Mouse (Mus musculus): ENCODE measurements around the gene Doc2a.

Gene Doc2a

DNA sequence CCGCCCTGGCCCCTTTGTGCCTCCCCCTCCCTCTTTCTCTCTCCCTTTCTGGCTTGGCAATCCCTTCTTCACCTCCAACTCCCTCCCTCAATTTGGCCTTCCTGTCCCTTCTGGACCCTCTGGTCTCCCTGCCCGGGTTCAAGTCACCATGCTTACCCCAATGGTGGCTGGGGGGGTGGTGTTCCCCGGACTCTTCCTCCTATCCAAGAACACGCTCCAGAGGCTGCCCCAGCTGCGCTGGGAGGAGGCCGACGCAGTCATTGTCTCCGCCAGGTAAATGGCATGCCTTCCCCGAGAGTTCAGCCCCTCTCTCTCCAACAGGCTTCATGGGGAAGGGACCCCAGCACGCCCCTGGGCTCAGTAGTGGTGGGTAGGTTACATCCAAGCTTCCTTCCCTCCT lies 23.3 kb upstream of the Doc2a start:
- no peak for DNase-seq

DNA sequence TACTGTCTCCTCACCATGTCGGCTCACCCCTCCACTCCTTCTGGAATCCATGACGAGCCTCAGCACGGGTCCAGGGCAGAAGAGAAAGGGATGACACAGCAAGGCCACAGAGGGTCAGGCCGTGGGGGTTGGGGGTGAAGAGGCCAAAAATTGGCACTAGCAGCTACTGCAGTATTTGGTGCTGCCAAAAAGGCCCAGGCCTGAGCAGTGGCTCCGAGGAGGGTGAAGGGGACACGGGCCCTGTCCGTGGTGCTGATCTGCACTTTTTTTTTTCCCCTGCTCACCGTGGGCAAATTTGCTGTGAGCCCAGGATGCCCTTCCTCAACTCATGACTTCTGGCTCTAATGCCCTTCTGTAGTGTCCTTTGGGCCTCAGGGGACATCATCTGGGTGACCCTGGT lies 21.8 kb upstream of the Doc2a start:
- peak; percentile 54 for DNase-seq

DNA sequence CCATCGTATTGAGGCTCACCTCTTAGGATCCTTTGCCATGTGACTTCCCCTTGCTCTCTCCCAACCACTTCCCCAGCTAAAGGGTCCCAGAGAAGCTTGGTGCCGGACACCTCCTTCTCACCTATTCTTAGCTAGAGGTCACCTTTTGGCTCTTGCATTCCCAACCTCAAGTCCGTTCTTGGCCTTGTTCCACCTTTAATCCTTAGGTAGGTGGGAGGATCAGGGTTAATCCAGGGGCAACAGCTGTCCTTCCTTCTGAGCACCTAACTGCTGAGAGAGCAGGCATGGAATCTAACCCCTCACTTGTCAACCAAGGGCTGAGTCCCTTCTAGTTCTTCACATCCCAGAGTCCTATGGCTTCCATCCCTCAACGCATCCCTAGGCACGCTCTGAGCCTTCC lies 21.3 kb upstream of the Doc2a start:
- no peak for DNase-seq

DNA sequence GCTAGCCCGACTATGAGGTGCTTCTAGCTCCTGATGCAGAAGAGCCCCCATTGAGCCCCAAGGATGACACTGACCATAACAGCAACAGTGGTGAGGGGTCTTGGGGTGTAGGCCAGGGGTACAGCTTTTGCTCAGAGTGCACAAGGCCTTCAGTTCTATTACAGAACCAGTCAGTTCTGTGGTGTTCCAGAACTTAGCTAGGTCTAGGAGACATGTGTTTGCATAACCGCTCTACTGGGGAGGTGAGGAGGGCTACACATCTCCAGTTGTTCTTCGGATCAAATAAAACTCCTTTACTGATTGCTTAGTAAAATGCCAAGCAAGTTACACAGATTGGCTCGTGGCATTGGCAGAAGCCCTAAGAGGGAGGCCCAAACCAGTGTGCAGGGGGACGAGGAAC lies 15.7 kb upstream of the Doc2a start, which contains the start of gene 4930451I11Rik:
TSS of gene 4930451I11Rik (minus strand) at position 101 of the 400 bp plus-strand sequence.
- DNase-seq, result no peak

DNA sequence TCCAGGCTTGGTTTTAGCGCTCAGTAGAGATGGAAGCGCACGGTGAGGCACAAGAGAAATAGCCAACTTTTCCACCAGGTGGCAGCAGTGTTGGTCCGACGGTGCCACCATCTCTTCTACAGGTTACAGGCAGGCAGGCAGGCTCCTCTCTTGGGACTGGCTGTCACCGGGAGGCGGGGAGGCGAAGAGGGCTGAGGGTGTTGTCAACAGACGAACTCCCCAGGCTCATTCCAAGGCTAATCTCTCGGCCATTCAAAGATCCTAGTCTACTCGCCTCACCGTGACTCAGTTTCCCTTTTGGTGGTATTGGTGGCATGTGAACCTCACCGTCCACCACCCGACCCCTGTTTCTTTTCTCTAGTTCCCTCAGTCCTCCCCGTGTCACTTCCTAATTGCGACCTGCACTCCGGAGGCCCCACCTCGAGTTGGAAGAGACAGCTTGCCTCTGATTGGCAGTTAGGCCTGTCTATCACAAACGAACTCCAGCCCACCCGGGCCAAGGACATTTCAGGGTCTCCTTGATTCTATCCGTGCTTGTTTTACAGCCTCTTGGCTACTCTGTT lies 15.1 kb upstream of the Doc2a start:
- DNase-seq, result peak; percentile 87

DNA sequence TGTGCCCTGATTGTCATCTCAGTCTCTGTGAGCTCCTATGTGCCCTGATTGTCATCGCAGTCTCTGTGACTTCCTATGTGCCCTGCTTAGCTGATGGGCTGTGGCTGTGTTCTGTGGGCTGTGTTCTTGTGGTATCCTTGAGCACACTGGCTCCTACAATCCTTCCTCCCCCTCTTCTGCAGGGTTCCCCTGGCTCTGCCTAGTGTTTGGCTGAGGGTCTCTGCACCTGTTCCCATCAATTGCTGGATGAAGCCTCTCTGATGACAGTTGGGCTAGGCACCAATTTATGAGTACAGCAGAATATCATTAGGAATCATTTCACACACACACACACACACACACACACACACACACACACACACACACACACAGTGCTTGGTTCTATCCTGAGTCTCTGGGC lies 13.9 kb upstream of the Doc2a start:
- DNase-seq, result no peak

DNA sequence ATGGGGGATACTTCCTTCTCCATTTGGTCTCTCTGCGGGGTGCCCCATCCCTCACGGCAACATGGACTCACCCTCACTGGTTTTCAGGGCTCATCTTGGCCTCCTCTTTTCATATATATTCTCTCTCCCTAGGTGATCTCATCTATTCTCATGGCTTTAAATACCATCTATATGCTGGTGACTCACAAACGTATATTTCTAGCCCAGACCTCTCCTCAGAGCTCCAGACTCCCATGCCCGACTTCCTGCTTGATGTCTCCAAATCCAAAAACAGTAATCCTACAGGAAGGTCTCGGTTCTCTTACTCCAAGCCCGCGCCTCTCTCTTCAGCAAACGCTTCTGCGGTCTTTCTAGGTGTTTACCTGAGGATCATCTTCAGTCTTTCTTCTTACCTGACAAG lies 3.9 kb upstream of the Doc2a start:
- no peak for DNase-seq

DNA sequence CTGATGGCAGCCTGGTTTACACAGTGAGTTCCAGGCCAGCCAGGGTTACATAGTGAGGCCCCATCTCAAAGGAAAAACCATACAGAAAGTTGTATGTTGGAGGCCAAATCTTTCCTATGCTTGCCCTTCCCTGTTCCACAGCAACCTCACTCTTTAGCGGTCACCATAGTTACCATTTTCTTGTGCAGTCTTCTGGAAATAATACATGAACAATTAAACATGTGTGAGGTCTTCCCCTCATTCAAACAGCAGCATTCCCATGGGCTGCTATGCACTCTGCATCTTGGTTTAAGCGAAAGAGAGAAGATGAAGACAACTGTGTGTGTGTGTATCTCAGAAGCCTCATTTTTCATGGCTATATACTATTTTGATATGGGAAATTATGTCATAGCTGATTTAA lies 1.7 kb upstream of the Doc2a start:
- no peak for DNase-seq

DNA sequence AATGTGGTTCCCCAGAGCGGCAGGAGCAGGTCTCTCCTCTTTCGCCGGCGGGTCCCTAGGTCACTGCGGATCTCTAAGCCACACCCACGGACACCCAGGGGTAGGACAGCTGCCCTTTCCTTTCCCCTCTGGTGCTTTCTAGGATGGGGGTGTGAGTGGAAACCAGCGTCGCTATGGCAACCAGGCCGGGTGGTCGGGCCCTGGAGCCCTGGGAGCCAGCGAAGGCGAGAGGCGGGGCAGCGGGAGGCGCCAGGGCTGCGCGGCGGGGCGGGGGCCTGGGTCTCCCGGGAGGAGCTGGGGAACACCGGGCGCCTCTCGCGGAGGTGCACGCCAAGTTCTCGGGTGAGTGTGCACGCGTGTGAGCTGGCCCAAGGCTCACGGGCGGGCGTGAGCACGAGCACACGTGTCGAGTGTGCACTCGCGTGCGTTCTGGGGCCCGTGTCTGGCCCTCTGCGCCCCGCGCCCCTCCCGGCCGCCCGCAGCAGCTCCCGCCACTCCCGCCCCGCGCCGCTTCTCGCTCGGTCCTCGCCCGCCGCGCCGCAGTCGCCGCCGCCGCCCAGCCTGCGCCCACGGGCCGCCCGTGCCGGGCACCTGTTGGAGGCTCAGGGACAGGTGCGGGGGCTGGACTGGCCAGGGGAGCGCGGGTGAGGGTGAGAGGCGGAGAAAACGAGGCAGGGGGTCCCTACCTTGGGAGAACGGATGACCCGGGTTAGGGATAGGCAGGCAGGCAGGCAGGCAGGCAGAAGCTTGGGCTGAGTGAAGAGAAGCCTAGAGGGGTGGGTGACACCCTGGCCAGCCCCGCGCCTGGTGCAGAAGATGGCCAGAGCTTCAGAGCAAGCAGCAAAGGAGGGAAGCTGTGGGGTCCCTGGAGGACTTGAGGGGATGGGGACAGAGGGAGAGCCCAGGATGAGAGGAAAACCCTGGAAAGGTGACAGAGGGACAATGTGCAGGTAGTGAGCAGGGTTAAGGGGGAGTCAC lies 494 bp downstream of the Doc2a start:
- peak; percentile 81 for DNase-seq

DNA sequence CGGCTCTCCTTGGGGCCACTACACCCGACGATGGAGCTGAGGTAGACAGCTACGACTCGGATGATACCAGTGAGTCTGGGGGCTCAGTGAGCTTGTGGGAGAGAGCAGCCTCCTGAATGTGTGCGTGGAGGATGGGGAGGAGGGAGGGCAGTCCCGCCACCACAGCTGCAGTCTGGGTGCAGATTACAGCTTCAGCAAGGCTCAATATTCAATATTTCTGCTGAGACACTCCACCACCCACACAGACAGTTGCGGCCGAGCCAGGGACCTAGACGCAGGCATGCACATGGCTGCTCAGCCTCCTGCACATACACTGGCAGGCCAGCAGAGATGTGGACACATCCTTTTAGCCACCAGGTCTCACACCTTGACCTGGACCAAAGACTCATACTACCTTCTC lies 1.6 kb downstream of the Doc2a start:
- DNase-seq, result no peak

DNA sequence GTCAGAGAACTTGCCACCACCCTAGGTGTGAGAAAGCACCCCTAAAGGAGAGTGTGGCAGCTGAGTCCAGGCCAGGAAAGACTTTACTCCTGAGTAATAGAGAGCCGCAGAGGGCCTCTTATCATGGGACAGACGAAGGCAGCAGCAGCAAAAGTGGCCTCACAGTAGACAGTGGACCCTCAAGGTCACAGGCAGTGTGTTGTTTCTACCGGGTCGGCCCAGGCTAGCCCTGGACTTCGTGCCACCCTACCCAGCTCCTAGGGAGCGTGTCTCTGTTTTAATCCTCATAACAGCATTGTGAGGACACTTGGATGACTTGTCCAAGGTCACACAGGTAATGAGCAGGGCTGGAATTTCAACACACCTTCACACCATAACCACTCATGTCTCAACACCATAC lies 2.9 kb downstream of the Doc2a start:
- no peak for DNase-seq

DNA sequence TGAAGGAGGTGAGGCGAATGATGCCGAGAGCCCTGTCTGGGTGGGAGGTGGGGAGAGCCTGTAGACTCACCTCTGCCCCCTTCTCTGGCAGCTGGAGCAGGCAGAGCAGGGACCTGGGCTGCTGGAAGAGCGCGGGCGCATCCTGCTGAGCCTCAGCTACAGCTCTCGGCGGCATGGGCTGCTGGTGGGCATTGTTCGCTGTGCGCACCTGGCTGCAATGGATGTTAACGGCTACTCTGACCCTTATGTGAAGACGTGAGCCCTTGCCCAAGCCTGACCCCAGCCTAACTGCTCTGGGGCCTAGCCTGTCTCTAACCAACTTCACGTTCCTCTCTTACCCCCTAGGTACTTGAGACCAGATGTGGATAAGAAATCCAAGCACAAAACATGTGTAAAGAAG lies 4.0 kb downstream of the Doc2a start:
- DNase-seq, result no peak

DNA sequence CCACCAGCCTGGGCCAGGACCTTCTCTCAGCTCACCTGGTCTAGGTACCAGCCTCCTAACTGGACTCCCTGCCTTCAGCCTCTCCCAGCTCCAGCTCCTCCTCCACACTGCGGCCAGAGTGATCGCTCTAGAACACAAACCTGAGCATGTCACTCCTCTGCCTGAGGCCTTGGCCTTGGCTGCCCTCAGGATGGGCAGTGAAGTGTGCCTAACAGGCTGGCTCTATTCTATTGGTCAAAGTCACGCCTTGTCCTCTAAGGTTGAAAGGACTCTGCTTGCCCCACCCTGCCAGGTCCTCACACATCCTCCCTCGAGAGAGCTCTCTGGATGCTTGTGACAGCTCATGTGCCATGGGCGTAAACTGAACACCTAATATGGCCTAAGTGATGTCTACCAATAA lies 6.2 kb downstream of the Doc2a start:
- no peak for DNase-seq

DNA sequence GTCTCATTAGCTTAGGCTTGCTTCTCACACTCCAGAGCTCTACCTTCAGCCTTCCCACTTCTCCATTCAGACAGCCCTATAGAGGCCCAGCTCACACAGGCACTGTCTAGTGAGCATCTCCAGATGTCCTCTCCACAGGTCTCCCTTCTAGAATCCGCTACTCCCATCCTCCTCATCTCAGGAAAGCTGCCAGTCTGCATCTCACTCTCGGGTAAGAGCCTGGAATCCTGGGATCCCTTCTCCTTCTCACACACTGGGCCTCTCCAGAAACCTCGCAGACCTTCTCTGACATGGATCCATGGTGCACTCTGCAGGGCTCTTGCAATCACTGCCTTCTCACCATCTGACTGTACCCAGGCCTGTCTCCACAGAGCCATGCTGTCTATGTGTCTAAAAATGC lies 8.4 kb downstream of the Doc2a start:
- no peak for DNase-seq

DNA sequence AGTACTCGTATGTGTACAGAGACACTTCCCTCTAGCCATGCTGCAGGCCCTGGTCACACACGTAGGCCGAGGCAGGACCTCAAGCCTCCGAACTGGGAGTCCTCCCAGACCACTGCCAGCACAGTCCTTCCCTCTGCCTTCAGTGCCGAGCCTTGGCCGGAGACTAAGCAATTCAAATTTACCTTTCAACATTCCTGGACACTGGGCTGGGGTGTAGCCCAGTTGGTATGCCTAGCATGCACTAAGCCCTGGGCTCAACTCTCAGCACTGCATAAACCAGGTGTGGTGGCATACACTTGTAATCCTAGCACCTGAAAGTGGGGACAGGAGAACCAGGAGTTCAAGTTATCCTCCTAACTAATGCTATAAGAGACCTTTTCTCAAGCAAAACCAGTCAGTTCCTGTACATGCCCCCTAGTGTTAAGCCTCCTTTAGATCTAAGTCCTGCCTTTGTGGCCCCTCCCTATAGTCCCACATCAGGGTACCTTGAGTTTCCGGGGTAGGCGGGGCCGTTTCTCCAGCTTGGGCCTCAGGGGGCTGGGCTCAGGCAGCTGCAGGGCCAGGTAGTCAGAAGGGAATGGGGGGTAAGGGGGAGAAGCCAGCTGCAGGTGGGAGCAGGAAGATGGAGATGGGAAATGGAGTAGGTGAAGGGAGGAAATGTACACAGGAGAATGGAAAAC lies 9.7 kb downstream of the Doc2a start:
- no peak for DNase-seq

DNA sequence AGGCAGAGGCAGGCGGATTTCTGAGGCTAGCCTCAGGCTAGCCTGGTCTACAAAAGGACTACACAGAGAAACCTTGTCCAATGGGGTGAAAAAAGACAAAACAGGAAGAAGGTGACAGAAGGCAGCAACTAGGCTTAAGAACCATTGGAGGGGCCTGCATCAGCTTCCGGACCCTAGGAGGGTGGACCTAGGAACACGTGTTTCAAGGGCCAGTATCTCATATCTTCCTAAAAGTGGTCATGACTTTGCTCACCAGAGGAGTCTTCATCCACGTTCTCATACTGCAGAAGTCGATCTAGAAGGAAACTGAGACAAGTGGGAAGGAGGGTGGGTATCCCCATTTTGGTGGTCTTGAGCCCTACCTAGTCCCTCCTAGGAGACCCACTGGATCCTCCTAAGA lies 13.8 kb downstream of the Doc2a start:
- no peak for DNase-seq

DNA sequence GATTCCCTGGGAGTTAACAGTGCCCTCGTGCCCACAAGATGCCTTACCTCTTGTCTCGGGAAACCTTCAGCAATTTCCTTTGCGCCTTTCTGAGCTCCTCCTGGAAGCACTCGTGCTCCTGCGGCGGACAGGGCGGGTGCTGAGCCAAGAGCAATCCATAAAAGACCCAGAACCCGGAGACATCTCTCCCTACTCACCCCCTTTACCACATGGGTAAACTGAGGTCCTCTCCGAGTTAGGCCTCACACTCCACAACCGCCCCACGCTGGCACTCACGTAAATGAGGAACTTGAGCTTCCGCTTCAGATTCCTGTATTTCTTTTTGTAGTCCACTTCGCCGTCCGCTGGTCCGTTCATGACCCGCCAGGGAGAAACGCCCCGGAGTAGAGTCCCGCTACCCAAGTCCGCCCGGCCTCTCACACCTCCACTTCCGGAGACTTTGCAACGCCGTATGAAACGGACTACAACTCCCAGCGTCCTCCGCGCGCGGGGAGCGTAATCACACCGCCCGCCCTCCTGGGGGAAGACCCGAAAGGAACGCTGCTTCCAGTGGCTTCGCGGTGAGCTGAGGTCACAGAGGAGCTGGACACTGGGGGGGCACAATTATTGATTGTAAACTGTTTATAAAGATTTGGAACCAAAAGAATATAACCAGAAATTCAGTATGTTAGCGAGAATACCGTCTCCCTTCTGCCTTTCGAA lies 14.4 kb downstream of the Doc2a start, which contains the start of gene Hirip3:
TSS of gene Hirip3 (plus strand) at position 544 of the 702 bp plus-strand sequence.
- peak; percentile 99 for DNase-seq

DNA sequence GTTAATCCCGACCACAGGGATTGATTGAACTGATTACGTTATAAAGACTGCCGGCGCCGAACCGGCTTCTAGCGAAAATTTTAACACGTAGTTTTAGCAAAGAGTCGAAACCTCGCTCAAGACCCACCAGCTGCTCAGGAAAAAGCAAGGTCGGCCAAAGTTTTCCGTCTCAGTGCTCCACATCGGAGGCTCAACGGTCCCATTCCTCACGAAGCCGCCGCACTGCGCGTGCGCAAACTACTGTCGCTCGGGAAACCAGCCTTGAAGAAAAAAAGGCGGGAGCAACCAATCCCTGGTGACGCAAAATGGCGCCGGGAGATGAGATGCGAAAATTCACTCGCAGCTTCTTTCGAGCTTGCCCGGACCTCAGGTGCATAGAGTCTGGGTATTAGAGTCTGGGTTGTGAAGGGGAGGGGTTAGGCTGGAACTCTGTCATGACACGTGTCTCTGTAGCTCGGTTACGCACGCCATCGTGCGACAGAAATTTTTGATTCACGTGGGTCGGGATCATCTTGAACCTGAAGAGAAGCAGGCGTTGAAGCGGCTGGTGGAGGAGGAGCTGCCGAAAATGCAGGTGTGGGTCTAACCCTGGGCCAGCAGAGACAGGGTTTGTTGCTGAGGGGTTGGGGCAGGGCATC lies 15.1 kb downstream of the Doc2a start, which contains the start of gene Ino80e:
TSS of gene Ino80e (minus strand) at position 231 of the 638 bp plus-strand sequence.
- peak; percentile 99 for DNase-seq

DNA sequence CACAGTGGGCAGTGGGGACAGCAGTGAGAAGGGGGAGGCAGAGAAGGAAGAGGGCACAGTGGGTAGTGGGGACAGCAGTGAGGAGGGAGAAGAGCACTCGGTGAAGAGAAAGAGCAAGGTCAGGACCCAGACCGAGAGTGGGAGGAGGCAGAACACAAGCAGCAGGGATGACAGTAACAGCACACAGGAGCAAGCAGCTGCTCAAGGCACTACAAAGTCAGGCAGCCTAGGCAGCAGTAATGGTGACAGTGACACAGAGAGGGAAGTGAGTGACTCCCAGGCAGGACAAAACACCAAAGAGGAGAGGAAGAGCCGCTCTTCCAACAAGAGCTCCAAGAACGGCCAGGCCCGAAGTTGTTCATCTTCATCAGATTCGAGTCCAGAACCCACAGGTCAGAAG lies 16.6 kb downstream of the Doc2a start:
- no peak for DNase-seq

DNA sequence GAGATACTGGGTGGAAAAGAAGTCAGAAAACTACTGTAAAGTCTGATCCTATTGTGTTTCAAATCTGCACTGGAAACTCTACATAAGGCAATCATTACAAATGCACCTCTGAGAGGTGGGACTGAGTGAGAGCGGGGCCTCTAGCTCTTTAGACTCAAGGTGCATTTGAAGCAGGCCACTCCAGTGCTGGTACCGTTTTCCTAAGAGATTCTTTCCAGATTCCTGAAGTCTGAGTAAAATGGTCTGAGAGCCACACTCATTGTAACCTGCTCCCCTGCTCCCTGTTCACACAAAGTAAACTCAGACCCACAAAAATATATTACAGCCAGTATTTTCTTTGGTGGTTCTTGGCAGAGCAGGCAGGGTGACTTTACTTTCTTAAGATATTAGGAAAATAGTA lies 20.3 kb downstream of the Doc2a start:
- no peak for DNase-seq

DNA sequence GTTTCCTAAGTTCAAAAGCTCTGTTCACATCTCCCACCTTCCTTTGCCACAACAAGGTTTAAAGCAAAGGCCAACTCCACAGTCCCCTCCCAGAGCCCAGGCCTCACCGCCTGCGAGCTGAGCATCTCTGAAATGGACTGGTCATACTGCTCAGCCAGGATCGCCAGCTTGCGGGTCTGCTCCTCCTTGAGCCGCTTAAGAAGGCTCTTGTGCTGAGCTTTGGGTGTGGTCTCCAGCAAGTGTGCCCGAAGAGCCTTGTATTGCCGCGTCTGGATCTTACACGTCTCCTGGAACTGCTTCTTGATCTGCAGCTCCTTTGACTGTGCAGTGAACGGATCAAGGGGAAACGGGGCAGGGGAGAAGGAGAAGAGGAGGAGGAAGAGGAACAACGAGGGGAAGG lies 20.8 kb downstream of the Doc2a start:
- DNase-seq, result no peak

DNA sequence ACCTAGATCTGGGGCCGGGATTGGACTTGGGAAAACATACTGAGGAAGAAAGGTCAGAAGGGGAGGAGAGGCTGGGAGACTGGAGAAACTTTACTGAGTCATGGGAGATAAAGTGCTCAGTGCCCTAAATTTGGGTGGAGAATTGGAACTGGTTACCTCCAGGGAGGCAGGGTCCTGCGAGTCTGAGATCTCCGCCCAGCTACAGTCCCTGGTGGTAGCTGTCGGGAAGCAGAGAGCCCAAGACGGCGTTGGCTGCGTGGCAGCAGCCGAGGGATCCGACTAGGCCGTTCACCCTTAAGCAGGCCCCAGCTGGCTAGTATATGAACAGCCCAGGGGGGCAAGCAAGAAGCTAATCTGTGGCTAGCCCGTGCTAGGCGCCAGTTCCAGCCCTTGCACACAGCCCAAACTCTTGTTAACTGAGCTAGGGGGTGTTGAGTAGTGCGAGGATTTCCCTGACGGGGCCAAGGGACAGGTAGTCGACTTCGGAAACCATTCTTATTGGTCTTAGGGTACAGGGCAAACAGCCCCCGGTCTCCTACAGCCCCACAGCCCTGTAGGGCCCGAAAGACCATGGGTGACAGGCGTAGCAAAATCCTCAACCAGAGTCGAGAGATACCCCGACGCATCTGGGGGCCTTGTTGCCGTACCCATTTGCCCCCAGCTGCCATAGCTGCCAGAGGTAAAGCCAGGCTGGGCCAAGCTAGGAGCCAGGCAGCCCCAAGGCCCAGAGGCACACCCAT lies 22.7 kb downstream of the Doc2a start:
- no peak for DNase-seq
